Mouse (Mus musculus): ENCODE measurements around the gene Arsj.

DNA sequence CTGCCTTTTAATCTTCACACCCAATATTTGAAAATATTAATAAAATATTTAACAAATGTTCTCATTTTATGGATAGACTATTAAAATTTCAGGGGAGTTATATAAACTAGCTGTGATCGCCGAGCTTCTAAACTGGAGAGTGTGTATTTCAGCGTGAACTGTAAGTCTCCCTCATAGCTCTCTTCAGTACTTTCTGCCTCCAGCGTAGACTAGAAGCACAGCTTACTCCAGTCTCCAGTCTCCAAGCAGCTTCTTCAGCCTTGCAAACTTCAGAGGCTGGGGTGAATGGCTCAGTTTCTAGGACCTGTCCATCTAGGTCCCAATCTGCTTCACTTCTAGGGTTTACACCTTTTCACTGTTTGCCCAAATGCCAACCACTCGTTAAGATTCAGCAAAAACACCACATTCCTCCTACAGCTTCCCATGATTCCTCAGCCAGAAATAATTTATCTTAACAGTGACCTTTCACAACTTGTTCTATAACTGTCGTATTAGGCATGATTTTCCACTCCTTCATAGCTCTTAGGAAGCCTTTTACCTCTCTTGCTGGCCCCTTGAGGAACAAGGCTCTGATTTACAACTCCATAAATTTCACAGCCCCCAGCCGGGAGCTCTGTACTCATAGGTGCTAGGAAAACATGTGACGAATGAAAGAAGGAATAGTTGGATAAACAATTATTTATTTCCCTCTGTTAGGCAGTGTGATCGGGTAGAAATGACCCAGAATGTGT, 9.5 kb downstream of the Arsj start:
- TF ChIP-seq CTCF (IDR thresholded peaks at IDR 0.05; ENCODE audit: extremely low read depth, insufficient read length, insufficient replicate concordance, low read depth, low read length): no peak
- no peak for TF ChIP-seq POLR2A (IDR thresholded peaks at IDR 0.05; ENCODE audit: low read depth, low read length)

Data from small intestine, adult 2 months (tissue).